Mouse (Mus musculus) CH12.LX (cell line): ENCODE measurements around the gene B3galt1. TPM values are rescaled to one million over a fixed set of nuclear protein-coding genes. Genes with fewer than 3 reads are reported as not detected.

Experiments used
- DNase-seq: peaks from one replicate; pipeline ENCODE4 v3.0.0-alpha.2; 2013; ENCODE audit errors: extremely low read depth
- H3K27ac ChIP-seq: 2 replicates; pipeline ENCODE4 v1.5.1; 2012; ENCODE audit warnings: low read depth, mild to moderate bottlenecking, control low read depth, moderate library complexity; ENCODE audit not compliant: insufficient read depth
- H3K27me3 ChIP-seq: replicated peaks from 2 replicates; pipeline ENCODE3; 2012; ENCODE audit warnings: inconsistent platforms
- H3K36me3 ChIP-seq, 2 experiments: replicated peaks in 1 of 2; 2 replicates each; pipeline versions ENCODE3 to v1.6.1; 2012; ENCODE audit warnings: inconsistent platforms in 1 of 2, low read length in 1 of 2, mild to moderate bottlenecking in 1 of 2, mixed read lengths in 1 of 2, moderate library complexity in 1 of 2; ENCODE audit not compliant: control insufficient read depth in 1 of 2, insufficient read depth in 1 of 2
- H3K4me1 ChIP-seq, 2 experiments: 2 replicates each; pipeline ENCODE4 v1.6.1; 2012; ENCODE audit warnings: inconsistent platforms in 1 of 2, moderate library complexity in 1 of 2; ENCODE audit not compliant: insufficient read depth in 2 of 2, control insufficient read depth in 1 of 2
- H3K4me2 ChIP-seq: 2 replicates; pipeline ENCODE4 v1.6.1; 2012; ENCODE audit warnings: low read depth, mild to moderate bottlenecking, control low read depth; ENCODE audit not compliant: poor library complexity, insufficient read depth, severe bottlenecking
- H3K4me3 ChIP-seq, 3 experiments: fragments of 150-350 bp in 1 of 3; sonication (generic) in 1 of 3; replicated peaks in 1 of 3; 2 replicates each; pipeline versions ENCODE3 to v1.5.1; 2011 to 2012; ENCODE audit warnings: low read depth in 2 of 3, low read length in 2 of 3, mild to moderate bottlenecking in 2 of 3, moderate library complexity in 2 of 3, control low read depth in 1 of 3, improper control_type of control experiment in 1 of 3, inconsistent platforms in 1 of 3, mixed read lengths in 1 of 3; ENCODE audit not compliant: poor library complexity in 1 of 3
- H3K79me2 ChIP-seq: replicated peaks from 2 replicates; pipeline ENCODE4 v1.6.1; 2012; ENCODE audit warnings: mild to moderate bottlenecking, moderate library complexity; ENCODE audit not compliant: control insufficient read depth, poor library complexity, insufficient read depth, severe bottlenecking; ENCODE audit errors: extremely low read depth
- H3K9ac ChIP-seq: 2 replicates; pipeline ENCODE4 v1.6.1; 2012; ENCODE audit warnings: low read depth, mild to moderate bottlenecking, control low read depth, moderate library complexity; ENCODE audit not compliant: insufficient read depth
- H3K9me3 ChIP-seq: replicated peaks from 2 replicates; pipeline ENCODE3; 2012; ENCODE audit warnings: low read length, inconsistent platforms, mixed read lengths
- BHLHE40 ChIP-seq: IDR thresholded peaks from 2 replicates; pipeline ENCODE4 v1.6.1; 2011; ENCODE audit warnings: mild to moderate bottlenecking, low read depth, low read length, improper control_type of control experiment
- CHD2 ChIP-seq: IDR thresholded peaks from 2 replicates; pipeline ENCODE4 v1.6.1; 2011; ENCODE audit warnings: low read length, improper control_type of control experiment
- CTCF ChIP-seq, 2 experiments: IDR thresholded peaks in 1 of 2; conservative IDR thresholded peaks in 1 of 2; 2 replicates each; pipeline ENCODE4 v1.5.1; 2011 to 2012; ENCODE audit warnings: low read depth in 2 of 2, low read length in 2 of 2, improper control_type of control experiment in 1 of 2, inconsistent platforms in 1 of 2, mild to moderate bottlenecking in 1 of 2, moderate library complexity in 1 of 2
- EP300 ChIP-seq: IDR thresholded peaks from 2 replicates; pipeline ENCODE4 v1.6.1; 2011; ENCODE audit warnings: low read length, improper control_type of control experiment
- ETS1 ChIP-seq: conservative IDR thresholded peaks from 2 replicates; pipeline ENCODE4 v1.6.1; 2012; ENCODE audit warnings: low read depth, mild to moderate bottlenecking, inconsistent platforms, low read length, improper control_type of control experiment, moderate library complexity
- GABPA ChIP-seq: IDR thresholded peaks from 2 replicates; pipeline ENCODE4 v1.6.1; 2012; ENCODE audit warnings: low read depth, low read length, improper control_type of control experiment, inconsistent platforms; ENCODE audit not compliant: insufficient replicate concordance
- HCFC1 ChIP-seq: IDR thresholded peaks from 2 replicates; pipeline ENCODE4 v1.6.1; 2012; ENCODE audit warnings: low read depth, mild to moderate bottlenecking, inconsistent platforms, low read length, improper control_type of control experiment
- KAT2A ChIP-seq: IDR thresholded peaks from 2 replicates; pipeline ENCODE4 v1.6.1; 2012; ENCODE audit warnings: low read length, improper control_type of control experiment, inconsistent platforms; ENCODE audit not compliant: insufficient replicate concordance
- MAX ChIP-seq: IDR thresholded peaks from 2 replicates; pipeline ENCODE4 v1.6.1; 2011; ENCODE audit warnings: low read length, improper control_type of control experiment
- MYC ChIP-seq: IDR thresholded peaks from 2 replicates; pipeline ENCODE4 v1.6.1; 2011; ENCODE audit warnings: low read depth, mild to moderate bottlenecking, improper control_type of control experiment, low read length
- NELFE ChIP-seq: IDR thresholded peaks from 2 replicates; pipeline ENCODE4 v1.6.1; 2011; ENCODE audit warnings: low read depth, low read length, improper control_type of control experiment
- PAX5 ChIP-seq: IDR thresholded peaks from 2 replicates; pipeline ENCODE4 v1.6.1; 2012; ENCODE audit warnings: low read length, inconsistent platforms, mixed read lengths
- POLR2AphosphoS2 ChIP-seq: IDR thresholded peaks from 2 replicates; pipeline ENCODE4 v1.6.1; 2011; ENCODE audit warnings: low read depth, low read length, improper control_type of control experiment
- RCOR1 ChIP-seq: conservative IDR thresholded peaks from 2 replicates; pipeline ENCODE4 v1.6.1; 2012; ENCODE audit warnings: low read depth, mild to moderate bottlenecking, inconsistent platforms, low read length, improper control_type of control experiment
- SIN3A ChIP-seq: IDR thresholded peaks from 2 replicates; pipeline ENCODE4 v1.6.1; 2012; ENCODE audit warnings: low read length, improper control_type of control experiment, inconsistent platforms
- SMC3 ChIP-seq: IDR thresholded peaks from 2 replicates; pipeline ENCODE4 v1.6.1; 2011; ENCODE audit warnings: low read depth, low read length, improper control_type of control experiment
- TBP ChIP-seq: conservative IDR thresholded peaks from 2 replicates; pipeline ENCODE4 v1.6.1; 2011; ENCODE audit warnings: low read depth, low read length, improper control_type of control experiment
- TCF12 ChIP-seq: IDR thresholded peaks from 2 replicates; pipeline ENCODE4 v1.6.1; 2014; ENCODE audit warnings: low read depth, mild to moderate bottlenecking, inconsistent platforms, low read length, improper control_type of control experiment
- UBTF ChIP-seq: IDR thresholded peaks from 2 replicates; pipeline ENCODE4 v1.6.1; 2012; ENCODE audit warnings: low read depth, mild to moderate bottlenecking, inconsistent platforms, low read length, improper control_type of control experiment, moderate library complexity
- USF1 ChIP-seq: IDR thresholded peaks from 2 replicates; pipeline ENCODE4 v1.6.1; 2014; ENCODE audit warnings: low read depth, mild to moderate bottlenecking, inconsistent platforms, low read length, improper control_type of control experiment
- USF2 ChIP-seq: conservative IDR thresholded peaks from 2 replicates; pipeline ENCODE4 v1.6.1; 2011; ENCODE audit warnings: low read depth, low read length, improper control_type of control experiment
- ZKSCAN1 ChIP-seq: IDR thresholded peaks from 2 replicates; pipeline ENCODE4 v1.6.1; 2012; ENCODE audit warnings: low read depth, inconsistent platforms, low read length, improper control_type of control experiment, borderline replicate concordance
- ZNF384 ChIP-seq: IDR thresholded peaks from 2 replicates; pipeline ENCODE4 v1.6.1; 2012; ENCODE audit warnings: low read depth, low read length, improper control_type of control experiment, inconsistent platforms
- dilution Hi-C: fragments of 300-500 bp; cut with MboI; formaldehyde crosslinking; loops from 2 replicates; pipeline ENCODE4 v1.14.3; 2020; ENCODE audit warnings: low sequenced_read_pairs; ENCODE audit not compliant: extremely low pct_unique_long_range_greater_than_20kb, extremely low pct_ligation_motif_present
- in situ Hi-C: fragments of 300-500 bp; cut with MboI; formaldehyde crosslinking; loops from 3 replicates; pipeline ENCODE4 v1.14.3; 2019; ENCODE audit warnings: low sequenced_read_pairs, low pct_ligation_motif_present, low pct_unique_long_range_greater_than_20kb, mixed read lengths
- polyA plus RNA-seq: library from polyadenylated mRNA; unstranded; fragments of >175 nt; gene quantifications from 2 replicates; pipeline ENCODE4 v1.2.1, GENCODE M21; 2012; ENCODE audit warnings: low read depth; ENCODE audit not compliant: insufficient read length
- total RNA-seq, 2 experiments: library from RNA; depleted of rRNA; stranded (reverse); fragments of 300-350 nt in 1 of 2; fragments of >200 nt in 1 of 2; gene quantifications; 2 replicates each; pipeline ENCODE4 v1.2.3; 2012 to 2014

The B3galt1 gene
- total and polyA plus RNA-seq, 3 experiments = not detected

- H3K9ac ChIP-seq = no peak overlapping the region
- no peak overlapping the region for H3K4me2 ChIP-seq
- no peak for TF ChIP-seq MAX
- TF ChIP-seq CHD2 = no peak
- no peak for TF ChIP-seq BHLHE40
- TF ChIP-seq TCF12 = no peak
- no peak for TF ChIP-seq TBP
- TF ChIP-seq USF2 = no peak
- TF ChIP-seq USF1 = no peak
- no peak for TF ChIP-seq SMC3
- TF ChIP-seq MYC = no peak
- no peak for TF ChIP-seq ZKSCAN1
- no peak for TF ChIP-seq PAX5
- no peak for TF ChIP-seq NELFE
- TF ChIP-seq EP300 = no peak
- no peak for TF ChIP-seq RCOR1
- no peak for TF ChIP-seq CTCF (conservative IDR thresholded peaks at IDR 0.05 in 1 of 2, IDR thresholded peaks at IDR 0.05 in 1 of 2; ENCODE audit: low read depth in 2 of 2, low read length in 2 of 2)
- dilution Hi-C loops = no loop called here
- no peaks in the 10 kb centered on the region for H3K79me2 ChIP-seq
- in situ Hi-C loops = no loop called here
- H3K4me3 ChIP-seq = no peak overlapping the region
- no peaks in the 10 kb centered on the region for H3K4me1 ChIP-seq
- no peak for DNase-seq
- H3K9me3 ChIP-seq = peaks cover 53% of the 10 kb centered on the region
- no peak overlapping the region for H3K27ac ChIP-seq
- H3K36me3 ChIP-seq = no peaks in the 10 kb centered on the region
- H3K27me3 ChIP-seq = no peaks in the 10 kb centered on the region
Measured at GRCm38 (mm10) chr2:68159751-68160150, 594.1 kb downstream of the B3galt1 start.

- Histone ChIP-seq H3K79me2 (no peaks in the 10 kb centered on the region), H3K4me2 (no peak overlapping the region), H3K36me3 (no peaks in the 10 kb centered on the region), H3K4me1 (no peaks in the 10 kb centered on the region), H3K27me3 (no peaks in the 10 kb centered on the region), H3K9ac (no peak overlapping the region), H3K4me3 (no peak overlapping the region), H3K9me3 (peaks cover 57% of the 10 kb centered on the region), H3K27ac (no peak overlapping the region)
- DNase-seq = no peak
- in situ Hi-C loops (no loop called here), dilution Hi-C loops (no loop called here)
- TF ChIP-seq HCFC1 (no peak), SIN3A (no peak), UBTF (no peak), ZNF384 (no peak), USF2 (no peak), MAX (no peak), KAT2A (no peak), SMC3 (no peak), EP300 (no peak), POLR2AphosphoS2 (no peak), ETS1 (no peak), GABPA (no peak)
Measured at GRCm38 (mm10) chr2:68160566-68160965, 594.9 kb downstream of the B3galt1 start.
